Mouse (Mus musculus) subcutaneous adipose tissue, adult 2 months (tissue): ENCODE data around the gene Cd2. TPM values are rescaled to one million over a fixed set of nuclear protein-coding genes. Genes with fewer than 3 reads are reported as not detected.

ENCODE experiments used
- polyA plus RNA-seq: library from polyadenylated mRNA; depleted of rRNA; stranded (reverse); fragments of >200 nt; gene quantifications from 2 replicates; pipeline ENCODE4 v1.2.3, GENCODE M21; 2012; ENCODE audit warnings: low replicate concordance; rRNA removed

Gene Cd2
- 1.4 and 2.4 TPM in 2 replicates for polyA plus RNA-seq

DNA sequence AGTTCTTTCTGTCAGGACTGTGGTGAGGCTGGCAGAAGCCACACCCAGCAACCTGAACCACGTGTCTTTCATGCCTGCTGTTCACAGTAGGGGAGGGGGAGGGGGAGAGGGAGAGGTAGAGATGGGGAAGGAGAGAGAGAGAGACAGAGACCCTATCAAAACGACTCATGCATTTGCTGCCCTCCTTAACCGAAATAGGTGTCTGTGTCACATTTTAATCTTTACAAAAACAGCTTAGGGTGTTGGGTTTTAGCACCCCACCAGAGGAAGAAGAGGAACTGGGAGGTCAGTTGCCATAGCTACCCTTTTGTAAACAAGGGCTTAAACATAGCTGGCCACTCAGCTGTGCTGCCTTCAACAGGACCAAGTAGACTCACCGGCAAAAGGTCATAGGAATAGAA is at the start of gene Cd2:
Gene Cd2, minus strand, starts transcription at position 29 of the 401 bp plus-strand sequence.

Other genes with a start within 250 kb of the Cd2 start
- gene Ptgfrn, start 177.7 kb downstream of the Cd2 start, polyA plus RNA-seq: 15.1 and 69.0 TPM in 2 replicates
- gene Igsf3, start 89.1 kb upstream of the Cd2 start, polyA plus RNA-seq: 2.7 and 13.6 TPM in 2 replicates